Mouse (Mus musculus) olfactory bulb, adult 2 months (tissue): ENCODE results near the gene Tagln.

Source experiments
- CTCF ChIP-seq: fragments of 200-500 bp; IDR thresholded peaks from 2 replicates; pipeline ENCODE4 v1.5.1; 2012; ENCODE audit warnings: low read depth, mild to moderate bottlenecking, low read length, moderate library complexity; ENCODE audit not compliant: insufficient read depth
- POLR2A ChIP-seq: fragments of 200-500 bp; IDR thresholded peaks from 2 replicates; pipeline ENCODE4 v1.6.1; 2012; ENCODE audit warnings: mild to moderate bottlenecking, low read depth, low read length, moderate library complexity; ENCODE audit not compliant: insufficient read depth

- TF ChIP-seq CTCF (no peak), POLR2A (no peak)
Measured at GRCm38 (mm10) chr9:45942916-45943315, 7.1 kb upstream of the Tagln start.
